8 mouse cellular contexts compared by ENCODE assay signal in genomic region chr6:17636764-17637170, GRCm38 (mm10). TPM values are rescaled to one million over a fixed set of nuclear protein-coding genes. Genes with fewer than 3 reads are reported as not detected.
DNase-seq lines count a peak whose midpoint lies in the region; ATAC-seq lines count a peak whose summit lies in the region.

No protein-coding gene starts in this region.

- H3K4me1 ChIP-seq in hindbrain, embryonic 14.5 days (replicated peaks; ENCODE audit: control insufficient read depth, insufficient read depth, low read length): peaks cover 14% of the 10 kb centered on the region

- H3K4me3 ChIP-seq in hindbrain, embryonic 14.5 days (replicated peaks; ENCODE audit: low read length): peak overlapping the region; percentile 92

- peak overlapping the region; percentile 96 for H3K27ac ChIP-seq in hindbrain, embryonic 14.5 days

- H3K9me3 ChIP-seq in hindbrain, embryonic 14.5 days (ENCODE audit: control insufficient read depth, low read length): no peaks in the 10 kb centered on the region

- no peaks in the 10 kb centered on the region for H3K27me3 ChIP-seq in hindbrain, embryonic 14.5 days (ENCODE audit: control insufficient read depth, insufficient read depth, low read length)

- H3K4me2 ChIP-seq in hindbrain, embryonic 14.5 days (replicated peaks): peak overlapping the region; percentile 55

- under 1% methylated on average over 38 of the region's 45 CpGs for WGBS in hindbrain, embryonic 14.5 days

- H3K9ac ChIP-seq in hindbrain, embryonic 14.5 days: peak overlapping the region; percentile 91

- DNase-seq in NIH3T3 (ENCODE audit: low read depth): peak; percentile 98
- peak; percentile 98 to 99 for DNase-seq in cerebellum, postnatal 10 days
- DNase-seq in frontal cortex, postnatal 14 days (ENCODE audit: low spot score in 2 of 2): peak; percentile 90 to 91
- peak; percentile 98 for DNase-seq in hindbrain, embryonic 14.5 days (ENCODE audit: low spot score)
- peak; percentile 95 to 96 for DNase-seq in layer of hippocampus, postnatal 36 days
- peak; percentile 93 for DNase-seq in lung, postnatal 36 days
- DNase-seq in retina, postnatal 1 day: peak; percentile 96
- DNase-seq in urinary bladder, adult 18-20 months (ENCODE audit: low spot score in 2 of 2): peak; percentile 89 to 92

- H3K36me3 ChIP-seq in hindbrain, embryonic 14.5 days (replicated peaks; ENCODE audit: control insufficient read depth, insufficient read depth): no peaks in the 10 kb centered on the region

- peak; percentile 96 for ATAC-seq in hindbrain, embryonic 14.5 days (ENCODE audit: low FRiP score)

RNA-seq across cellular contexts. Expression of gene Capza2, which starts 0.7 kb away (rescaled TPM):
- 274 and 277 TPM in 2 replicates for polyA plus RNA-seq in hindbrain, embryonic 14.5 days (2014; fragmentation: Nextera tagmentation; extraction: Ambion mirVana)
- 100 to 1,000 TPM; 299 to 316 TPM for total RNA-seq in layer of hippocampus, postnatal 36 days (2021)

RNA-seq across cellular contexts. Expression of gene St7, which starts 56.0 kb away (rescaled TPM):
- 53.3 and 54.5 TPM in 2 replicates for polyA plus RNA-seq in hindbrain, embryonic 14.5 days (2014; fragmentation: Nextera tagmentation; extraction: Ambion mirVana)
- 10 to 100 TPM; 48.0 to 52.5 TPM for total RNA-seq in layer of hippocampus, postnatal 36 days (2021)

Comparison
In these comparisons a context has a peak if more than half of its experiments do, and no peak if none do; other contexts are left out.
1. Peak in every context shown above with its lines: DNase-seq, ATAC-seq, H3K4me3 ChIP-seq and H3K27ac ChIP-seq.